Mouse (Mus musculus) cerebral cortex, adult 2 months (tissue): ENCODE results near the gene Myo1a.

Experiments used
- WGBS: fragments of 180-500 bp; shearing (Covaris S2); methylation state at CpG from one replicate; pipeline ENCODE4 v1.1.7; 2018; 5-methylcytosine and 5-hydroxymethylcytosine counted together

The Myo1a gene

GRCm38 (mm10) chr10:127759181-127760110 is 54.5 kb downstream of the Myo1a start, which contains the start of the genes Rdh1 and Rdh16f1:
Rdh1 (plus strand) TSS chr10:127759721.
Rdh16f1 (plus strand) TSS chr10:127759787.
- 81% methylated on average over 9 of the region's 9 CpGs for WGBS

GRCm38 (mm10) chr10:127762926-127763325 is 58.0 kb downstream of the Myo1a start:
- 91% methylated on average over 10 of the region's 10 CpGs for WGBS

- WGBS, result 69% methylated on average over 12 of the region's 12 CpGs
Measured at GRCm38 (mm10) chr10:127763914-127764680, 59.1 kb downstream of the Myo1a start.

GRCm38 (mm10) chr10:127766564-127766963 is 61.6 kb downstream of the Myo1a start:
- 77% methylated on average over 1 of the region's 1 CpGs for WGBS
